Mouse (Mus musculus) fibroblast of lung, adult 2 months (primary cell): ENCODE data around the gene Anxa2.
A peak's percentile ranks its signal among the peaks of the same experiment; 100 is the strongest.

Experiments
- DNase-seq: peaks from one replicate; pipeline ENCODE4 v3.0.0-alpha.2; 2011; ENCODE audit warnings: low read depth

Gene Anxa2

GRCm38 (mm10) chr9:69458982-69459381 lies 5.6 kb downstream of the Anxa2 start:
- peak; percentile 95 for DNase-seq

- DNase-seq = no peak
Observed at GRCm38 (mm10) chr9:69459876-69460275, 6.5 kb downstream of the Anxa2 start.

- DNase-seq = no peak
Observed at GRCm38 (mm10) chr9:69463046-69463445, 9.6 kb downstream of the Anxa2 start.

- DNase-seq = no peak
Observed at GRCm38 (mm10) chr9:69464109-69464756, 10.8 kb downstream of the Anxa2 start.

GRCm38 (mm10) chr9:69466098-69466497 lies 12.7 kb downstream of the Anxa2 start:
- DNase-seq = peak; percentile 79

GRCm38 (mm10) chr9:69467310-69467939 lies 14.0 kb downstream of the Anxa2 start:
- DNase-seq = peak; percentile 91

- DNase-seq = peak; percentile 89
Observed at GRCm38 (mm10) chr9:69468991-69469390, 15.6 kb downstream of the Anxa2 start.

GRCm38 (mm10) chr9:69470362-69470761 lies 16.9 kb downstream of the Anxa2 start:
- no peak for DNase-seq

- no peak for DNase-seq
Observed at GRCm38 (mm10) chr9:69470921-69471320, 17.5 kb downstream of the Anxa2 start.

- peak; percentile 95 for DNase-seq
Observed at GRCm38 (mm10) chr9:69472724-69473123, 19.3 kb downstream of the Anxa2 start.

- DNase-seq = no peak
Observed at GRCm38 (mm10) chr9:69475873-69476272, 22.5 kb downstream of the Anxa2 start.

- DNase-seq = no peak
Observed at GRCm38 (mm10) chr9:69477195-69477823, 23.9 kb downstream of the Anxa2 start.

GRCm38 (mm10) chr9:69477824-69478222 lies 24.4 kb downstream of the Anxa2 start:
- no peak for DNase-seq

- no peak for DNase-seq
Observed at GRCm38 (mm10) chr9:69480344-69480743, 26.9 kb downstream of the Anxa2 start.

GRCm38 (mm10) chr9:69483811-69484210 lies 30.4 kb downstream of the Anxa2 start:
- no peak for DNase-seq

- DNase-seq = no peak
Observed at GRCm38 (mm10) chr9:69486140-69486539, 32.7 kb downstream of the Anxa2 start.

- DNase-seq = no peak
Observed at GRCm38 (mm10) chr9:69488510-69488909, 35.1 kb downstream of the Anxa2 start.

- no peak for DNase-seq
Observed at GRCm38 (mm10) chr9:69488972-69489371, 35.6 kb downstream of the Anxa2 start.

- DNase-seq = no peak
Observed at GRCm38 (mm10) chr9:69492809-69493208, 39.4 kb downstream of the Anxa2 start.

- peak; percentile 42 for DNase-seq
Observed at GRCm38 (mm10) chr9:69502504-69502903, 49.1 kb downstream of the Anxa2 start.

GRCm38 (mm10) chr9:69505611-69506010 lies 52.2 kb downstream of the Anxa2 start:
- peak; percentile 9 for DNase-seq

GRCm38 (mm10) chr9:69507206-69507605 lies 53.8 kb downstream of the Anxa2 start:
- no peak for DNase-seq

GRCm38 (mm10) chr9:69508016-69508415 lies 54.6 kb downstream of the Anxa2 start:
- no peak for DNase-seq
